Mouse (Mus musculus) lung, postnatal 0 days (tissue): ENCODE measurements around the gene Itga3.

ENCODE experiments used
- CTCF ChIP-seq: IDR thresholded peaks from 2 replicates; pipeline ENCODE4 v1.5.1; 2016; ENCODE audit warnings: antibody characterized with exemption, mild to moderate bottlenecking
- EP300 ChIP-seq: IDR thresholded peaks from 2 replicates; pipeline ENCODE4 v1.6.1; 2016; ENCODE audit warnings: antibody characterized with exemption, mild to moderate bottlenecking, control low read depth

DNA sequence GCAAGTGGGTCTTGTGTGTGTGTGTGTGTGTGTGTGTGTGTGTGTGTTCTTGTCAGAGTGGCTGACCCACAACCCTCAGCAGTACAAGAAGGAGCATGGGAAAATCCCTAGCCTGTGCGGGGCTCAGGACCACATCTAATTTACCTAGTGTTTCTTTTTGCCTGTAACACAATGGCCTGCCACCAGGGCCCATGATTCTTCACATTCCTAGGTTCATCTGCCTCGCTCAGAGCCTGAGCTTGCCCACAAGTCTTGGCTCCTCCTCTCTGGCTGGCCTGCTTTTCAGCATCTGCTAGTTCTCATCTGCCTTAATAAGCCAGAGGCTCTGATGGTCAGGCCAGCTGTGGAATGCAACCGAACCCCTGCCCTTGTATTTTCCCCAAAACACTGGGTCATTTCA is 23.8 kb upstream of the Itga3 start:
- TF ChIP-seq EP300 (no peak), CTCF (peak; percentile 34)
